Mouse (Mus musculus): Measurements from ENCODE around the gene Ift57. TPM values are rescaled to one million over a fixed set of nuclear protein-coding genes. Genes with fewer than 3 reads are reported as not detected.

The Ift57 gene
- 41.2 and 41.8 TPM in 2 replicates for polyA plus RNA-seq (2015; fragmentation: Nextera tagmentation; extraction: Ambion mirVana)

GRCm38 (mm10) chr16:49698620-49699525 is at the start of gene Ift57:
Gene Ift57, plus strand, starts transcription at chr16:49699233.

GRCm38 (mm10) chr16:49799597-49800561 is 100.8 kb downstream of the Ift57 start, which contains the start of gene Cd47:
Gene Cd47, plus strand, starts transcription at chr16:49800533.

Other genes with a start within 250 kb of the Ift57 start
- gene Cd47, start 101.3 kb downstream of the Ift57 start, polyA plus RNA-seq (2015; fragmentation: Nextera tagmentation; extraction: Ambion mirVana), result 176 and 190 TPM in 2 replicates

Data from neural tube, postnatal 0 days (tissue).